32 mouse cellular contexts compared by ENCODE assay signal in genomic region chr17:52067721-52068120, GRCm38 (mm10).
DNase-seq lines count a peak whose midpoint lies in the region; ATAC-seq lines count a peak whose summit lies in the region.
"Had no signal": no experiment of that assay in that cellular context is flagged by ENCODE, and none has a peak within 500 bp of the region (broad histone marks: within the 10 kb centered on the region; RNA-seq: fewer than 3 reads in every experiment).

No protein-coding gene starts in this region.

- no peak overlapping the region for H3K4me2 ChIP-seq in heart, embryonic 16.5 days (ENCODE audit: low read depth, low read length)
- H3K4me2 ChIP-seq: embryonic facial prominence, embryonic 13.5 days; forebrain, embryonic 12.5 days; forebrain, embryonic 15.5 days; heart, embryonic 11.5 days; hindbrain, embryonic 13.5 days had no signal

- no peak overlapping the region for H3K27ac ChIP-seq in heart, embryonic 16.5 days (ENCODE audit: low read length)
- H3K27ac ChIP-seq: embryonic facial prominence, embryonic 10.5 days; embryonic facial prominence, embryonic 13.5 days; forebrain, embryonic 12.5 days; forebrain, embryonic 15.5 days; heart, adult 2 months; hindbrain, embryonic 10.5 days; hindbrain, embryonic 13.5 days had no signal

- 0 out of 2 replicates have a peak, but pooled peaks have one; percentile 32 for ATAC-seq in heart, embryonic 16.5 days (replicated peaks; ENCODE audit: extremely low read depth, insufficient read depth, low FRiP score)
- ATAC-seq: forebrain, embryonic 15.5 days; hindbrain, embryonic 16.5 days; inflammation-experienced regulatory T-cells, adult 6 months; Patski had no signal

- no peaks in the 10 kb centered on the region for H3K4me1 ChIP-seq in heart, embryonic 16.5 days (ENCODE audit: control insufficient read depth, insufficient read depth, low read length)
- H3K4me1 ChIP-seq: embryonic facial prominence, embryonic 10.5 days; embryonic facial prominence, embryonic 13.5 days; forebrain, embryonic 12.5 days; forebrain, embryonic 15.5 days; hindbrain, embryonic 10.5 days; hindbrain, embryonic 13.5 days had no signal

- DNase-seq in heart, adult 9 months (ENCODE audit: low spot score in 2 of 2), result no peak
- peak; percentile 39 for DNase-seq in CD4-positive helper T cell, adult 2 months (ENCODE audit: low read depth, low spot score)
- DNase-seq in naive thymus-derived CD4-positive, alpha-beta T cell, adult 2 months (ENCODE audit: low read depth), result peak; percentile 52
- peak; percentile 39 for DNase-seq in thymus, postnatal 25 days
- DNase-seq in gastrocnemius, postnatal 4 days (ENCODE audit: low spot score in 2 of 2), result no peak
- no peak for DNase-seq in cerebellum, postnatal 14 days
- DNase-seq: adrenal gland, postnatal 10 days; adrenal gland, postnatal 36 days; B cell, adult 2 months; cerebellum, adult 11 months; cerebellum, adult 2 months; cerebellum, adult 9-11 months; cerebellum, postnatal 36 days; embryo, embryonic 11 days; gastrocnemius, postnatal 25 days; heart, adult 2 months; heart, postnatal 10 days; heart, postnatal 36 days had no signal

- H3K27me3 ChIP-seq in heart, embryonic 16.5 days (ENCODE audit: control insufficient read depth, insufficient read depth, low read length), result no peaks in the 10 kb centered on the region; the same call in 1 of the 2 replicates
- H3K27me3 ChIP-seq: CH12.LX; embryonic facial prominence, embryonic 13.5 days; forebrain, embryonic 12.5 days; forebrain, embryonic 15.5 days; hindbrain, embryonic 13.5 days; Patski had no signal

- no peaks in the 10 kb centered on the region for H3K36me3 ChIP-seq in heart, embryonic 16.5 days (ENCODE audit: control insufficient read depth, insufficient read depth)
- H3K36me3 ChIP-seq: embryonic facial prominence, embryonic 10.5 days; embryonic facial prominence, embryonic 13.5 days; forebrain, embryonic 12.5 days; forebrain, embryonic 15.5 days; G1E; hindbrain, embryonic 10.5 days; hindbrain, embryonic 13.5 days had no signal

- no peak overlapping the region for H3K9ac ChIP-seq in heart, embryonic 16.5 days (ENCODE audit: low read length)
- H3K9ac ChIP-seq: embryonic facial prominence, embryonic 13.5 days; forebrain, embryonic 12.5 days; forebrain, embryonic 15.5 days; hindbrain, embryonic 13.5 days had no signal

- 65% methylated on average over 2 of the region's 2 CpGs for WGBS in heart, embryonic 16.5 days

- H3K4me3 ChIP-seq in heart, embryonic 16.5 days (ENCODE audit: low read length), result no peak overlapping the region
- H3K4me3 ChIP-seq: embryonic facial prominence, embryonic 10.5 days; embryonic facial prominence, embryonic 13.5 days; erythroblast, embryonic 14.5 days; forebrain, embryonic 12.5 days; forebrain, embryonic 15.5 days; heart, adult 2 months; hindbrain, embryonic 10.5 days; hindbrain, embryonic 13.5 days had no signal

- H3K9me3 ChIP-seq in heart, embryonic 16.5 days (replicated peaks; ENCODE audit: control insufficient read depth, low read length), result no peaks in the 10 kb centered on the region
- H3K9me3 ChIP-seq: embryonic facial prominence, embryonic 10.5 days; embryonic facial prominence, embryonic 13.5 days; forebrain, embryonic 12.5 days; forebrain, embryonic 15.5 days; hindbrain, embryonic 10.5 days; hindbrain, embryonic 13.5 days had no signal

Comparison
In these comparisons a context has a peak if more than half of its experiments do, and no peak if none do; other contexts are left out.
1. DNase-seq: peak in CD4-positive helper T cell, adult 2 months (single experiment), naive thymus-derived CD4-positive, alpha-beta T cell, adult 2 months (single experiment) and thymus, postnatal 25 days (single experiment); none in heart, adult 9 months (0 of 2), gastrocnemius, postnatal 4 days (0 of 2) and cerebellum, postnatal 14 days (0 of 2).